Mouse (Mus musculus): ENCODE measurements around the gene Ggta1.

DNA sequence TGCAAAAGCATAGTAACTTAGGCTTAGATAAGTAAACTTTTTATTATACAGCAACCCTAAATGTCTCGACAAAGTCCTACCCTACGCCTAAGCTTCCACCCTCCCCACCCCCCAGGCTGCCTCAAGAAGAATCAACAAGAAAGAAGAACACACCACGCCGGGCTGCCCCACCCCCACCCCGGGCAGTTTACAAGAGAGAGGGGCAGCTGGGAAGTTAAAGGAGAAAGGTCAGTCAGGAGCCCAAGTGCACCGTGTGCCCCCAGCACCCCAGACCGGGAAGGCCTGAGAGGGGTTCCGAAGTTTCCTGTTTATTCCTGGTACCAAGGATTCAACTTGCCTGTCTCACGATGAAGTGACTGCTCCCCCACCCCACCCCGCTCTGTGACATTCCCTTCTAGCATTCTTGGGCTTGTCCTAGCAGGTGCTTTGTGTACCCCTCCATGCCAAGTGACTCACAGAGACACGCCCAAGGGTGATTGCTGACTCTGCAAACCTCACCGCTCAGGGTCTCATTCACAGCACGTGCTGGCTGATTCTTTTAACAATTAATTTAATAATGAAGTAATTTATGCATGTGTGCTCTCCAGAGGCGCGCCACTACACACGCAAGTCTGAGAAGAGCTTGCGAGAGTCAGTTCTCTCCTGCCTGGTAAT lies 27.6 kb upstream of the Ggta1 start:
- no peak for TF ChIP-seq CTCF (IDR thresholded peaks at IDR 0.05; ENCODE audit: extremely low read depth, insufficient read depth, insufficient read length, insufficient replicate concordance)
- TF ChIP-seq POLR2A (IDR thresholded peaks at IDR 0.05; ENCODE audit: low read depth, low read length): no peak
